Mouse (Mus musculus): Measurements from ENCODE around the gene Cab39l. TPM values are rescaled to one million over a fixed set of nuclear protein-coding genes. Genes with fewer than 3 reads are reported as not detected.

Gene Cab39l
- polyA plus RNA-seq, 1 experiment from 2014 or later, result 25.2 TPM

DNA sequence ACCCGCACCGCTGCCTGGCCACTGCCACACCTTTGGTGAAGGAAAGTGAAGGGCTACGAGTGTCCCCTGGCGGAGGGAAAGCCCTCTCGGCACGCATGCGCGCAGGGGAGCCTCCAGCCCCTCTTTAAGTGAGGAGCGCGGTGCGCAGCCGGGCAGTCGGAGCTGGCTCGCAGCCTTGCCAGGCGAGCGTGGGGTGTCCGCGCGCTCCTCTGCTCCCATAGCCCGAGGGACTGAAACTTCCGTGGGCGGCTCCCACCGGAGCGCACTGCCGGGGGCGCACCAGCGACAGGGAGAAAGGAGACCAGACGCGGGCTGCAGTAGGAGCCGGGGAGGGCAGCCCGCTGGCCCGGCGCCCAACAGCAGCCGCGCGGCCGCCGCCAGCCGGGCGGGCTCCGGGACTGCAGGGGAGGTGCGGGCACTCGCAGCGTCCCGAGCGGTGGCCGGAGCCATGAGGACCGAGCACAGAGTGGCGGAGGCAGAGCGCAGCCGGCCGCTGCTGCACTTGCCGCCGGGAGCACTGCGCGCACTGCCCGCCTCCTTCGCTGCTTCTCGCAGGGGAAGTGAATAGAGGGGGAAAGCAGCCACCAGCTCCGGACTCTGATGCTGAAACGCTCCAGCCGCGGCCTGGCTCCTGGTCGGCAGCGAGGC lies 184.5 kb downstream of the Cab39l start, which contains the start of gene Shisa2:
Shisa2 (plus strand) TSS at position 151 of the 648 bp plus-strand sequence.
- H3K27me3 ChIP-seq (ENCODE audit: control insufficient read depth, insufficient read depth, low read length), result no peaks in the 10 kb centered on the region
- under 1% methylated on average over 57 of the region's 65 CpGs for WGBS
- H3K4me1 ChIP-seq (ENCODE audit: control insufficient read depth in 2 of 2, insufficient read depth in 2 of 2, low read length in 2 of 2), result peaks cover 0 to 11% of the 10 kb centered on the region in 2 experiments; a peak in 2 of 4 replicates
- peak within 1 kb of the TSS; percentile 30 to 77 for H3K27ac ChIP-seq (replicated peaks in 1 of 2; ENCODE audit: control insufficient read depth in 1 of 2, insufficient read depth in 1 of 2, low read depth in 2 of 2, low read length in 2 of 2)
- peak; percentile 81 for ATAC-seq (ENCODE audit: insufficient number of reproducible peaks, insufficient read depth, low FRiP score, low read depth)
- H3K4me2 ChIP-seq (ENCODE audit: low read length), result peak within 1 kb of the TSS; percentile 95
- peak within 1 kb of the TSS; percentile 78 for H3K9ac ChIP-seq (ENCODE audit: low read length)
- peak within 1 kb of the TSS; percentile 56 to 68 for H3K4me3 ChIP-seq (ENCODE audit: control insufficient read depth in 1 of 2, insufficient read depth in 1 of 2, low read depth in 1 of 2, low read length in 2 of 2)
- H3K9me3 ChIP-seq (ENCODE audit: control insufficient read depth, low read length), result no peaks in the 10 kb centered on the region
- H3K36me3 ChIP-seq (ENCODE audit: control insufficient read depth, insufficient read depth, low read length), result peaks cover 7% of the 10 kb centered on the region

GRCm38 (mm10) chr14:59625806-59626364 lies 185.1 kb downstream of the Cab39l start:
- Histone ChIP-seq H3K9ac (ENCODE audit: low read length) (peak overlapping the region; percentile 78), H3K27me3 (ENCODE audit: control insufficient read depth, insufficient read depth, low read length) (no peaks in the 10 kb centered on the region), H3K9me3 (ENCODE audit: control insufficient read depth, low read length) (no peaks in the 10 kb centered on the region), H3K4me2 (ENCODE audit: low read length) (peak overlapping the region; percentile 95), H3K4me3 (ENCODE audit: control insufficient read depth in 1 of 2, insufficient read depth in 1 of 2, low read depth in 1 of 2, low read length in 2 of 2) (peak overlapping the region; percentile 56 to 68), H3K4me1 (ENCODE audit: control insufficient read depth in 2 of 2, insufficient read depth in 2 of 2, low read length in 2 of 2) (peaks cover 0 to 11% of the 10 kb centered on the region in 2 experiments; a peak in 2 of 4 replicates), H3K27ac (replicated peaks in 1 of 2; ENCODE audit: control insufficient read depth in 1 of 2, insufficient read depth in 1 of 2, low read depth in 2 of 2, low read length in 2 of 2) (peak overlapping the region; percentile 30 to 77), H3K36me3 (ENCODE audit: control insufficient read depth, insufficient read depth, low read length) (peaks cover 9% of the 10 kb centered on the region)
- WGBS, result under 1% methylated on average over 51 of the region's 51 CpGs
- ATAC-seq (ENCODE audit: insufficient number of reproducible peaks, insufficient read depth, low FRiP score, low read depth), result peak; percentile 32; the same call in 1 of the 2 replicates

- Histone ChIP-seq H3K27me3 (ENCODE audit: control insufficient read depth, insufficient read depth, low read length) (no peaks in the 10 kb centered on the region), H3K4me2 (ENCODE audit: low read length) (peak overlapping the region; percentile 95), H3K4me1 (ENCODE audit: control insufficient read depth in 2 of 2, insufficient read depth in 2 of 2, low read length in 2 of 2) (peaks cover 0 to 11% of the 10 kb centered on the region in 2 experiments; a peak in 2 of 4 replicates), H3K9ac (ENCODE audit: low read length) (peak overlapping the region; percentile 78), H3K27ac (replicated peaks in 1 of 2; ENCODE audit: control insufficient read depth in 1 of 2, insufficient read depth in 1 of 2, low read depth in 2 of 2, low read length in 2 of 2) (peak overlapping the region in 1 of 2 experiments; percentile 77; a peak in 2 of 4 replicates), H3K4me3 (ENCODE audit: control insufficient read depth in 1 of 2, insufficient read depth in 1 of 2, low read depth in 1 of 2, low read length in 2 of 2) (peak overlapping the region; percentile 56 to 68), H3K36me3 (ENCODE audit: control insufficient read depth, insufficient read depth, low read length) (peaks cover 9% of the 10 kb centered on the region), H3K9me3 (ENCODE audit: control insufficient read depth, low read length) (no peaks in the 10 kb centered on the region)
- 43% methylated on average over 8 of the region's 8 CpGs for WGBS
- ATAC-seq (ENCODE audit: insufficient number of reproducible peaks, insufficient read depth, low FRiP score, low read depth), result no peak
Measured at GRCm38 (mm10) chr14:59626711-59627110, 185.9 kb downstream of the Cab39l start.

- ATAC-seq (ENCODE audit: insufficient number of reproducible peaks, insufficient read depth, low FRiP score, low read depth), result no peak
- Histone ChIP-seq H3K9ac (ENCODE audit: low read length) (peak overlapping the region; percentile 78), H3K27me3 (ENCODE audit: control insufficient read depth, insufficient read depth, low read length) (no peaks in the 10 kb centered on the region), H3K4me2 (ENCODE audit: low read length) (peak overlapping the region; percentile 95), H3K4me1 (ENCODE audit: control insufficient read depth in 2 of 2, insufficient read depth in 2 of 2, low read length in 2 of 2) (peaks cover 0 to 11% of the 10 kb centered on the region in 2 experiments; a peak in 2 of 4 replicates), H3K36me3 (ENCODE audit: control insufficient read depth, insufficient read depth, low read length) (peaks cover 9% of the 10 kb centered on the region), H3K9me3 (ENCODE audit: control insufficient read depth, low read length) (no peaks in the 10 kb centered on the region), H3K4me3 (ENCODE audit: control insufficient read depth in 1 of 2, insufficient read depth in 1 of 2, low read depth in 1 of 2, low read length in 2 of 2) (peak overlapping the region; percentile 56 to 68), H3K27ac (replicated peaks in 1 of 2; ENCODE audit: control insufficient read depth in 1 of 2, insufficient read depth in 1 of 2, low read depth in 2 of 2, low read length in 2 of 2) (no peak overlapping the region)
- WGBS, result 49% methylated on average over 9 of the region's 9 CpGs
Measured at GRCm38 (mm10) chr14:59627142-59627680, 186.4 kb downstream of the Cab39l start.

GRCm38 (mm10) chr14:59627823-59628222 lies 187.1 kb downstream of the Cab39l start:
- Histone ChIP-seq H3K9ac (ENCODE audit: low read length) (peak overlapping the region; percentile 78), H3K27ac (replicated peaks in 1 of 2; ENCODE audit: control insufficient read depth in 1 of 2, insufficient read depth in 1 of 2, low read depth in 2 of 2, low read length in 2 of 2) (no peak overlapping the region), H3K4me2 (ENCODE audit: low read length) (peak overlapping the region; percentile 95), H3K4me3 (ENCODE audit: control insufficient read depth in 1 of 2, insufficient read depth in 1 of 2, low read depth in 1 of 2, low read length in 2 of 2) (peak overlapping the region; percentile 35 to 68), H3K9me3 (ENCODE audit: control insufficient read depth, low read length) (no peaks in the 10 kb centered on the region), H3K27me3 (ENCODE audit: control insufficient read depth, insufficient read depth, low read length) (no peaks in the 10 kb centered on the region), H3K36me3 (ENCODE audit: control insufficient read depth, insufficient read depth, low read length) (peaks cover 9% of the 10 kb centered on the region), H3K4me1 (ENCODE audit: control insufficient read depth in 2 of 2, insufficient read depth in 2 of 2, low read length in 2 of 2) (peaks cover 0 to 11% of the 10 kb centered on the region in 2 experiments; a peak in 2 of 4 replicates)
- ATAC-seq (ENCODE audit: insufficient number of reproducible peaks, insufficient read depth, low FRiP score, low read depth), result no peak
- WGBS, result 46% methylated on average over 7 of the region's 7 CpGs

DNA sequence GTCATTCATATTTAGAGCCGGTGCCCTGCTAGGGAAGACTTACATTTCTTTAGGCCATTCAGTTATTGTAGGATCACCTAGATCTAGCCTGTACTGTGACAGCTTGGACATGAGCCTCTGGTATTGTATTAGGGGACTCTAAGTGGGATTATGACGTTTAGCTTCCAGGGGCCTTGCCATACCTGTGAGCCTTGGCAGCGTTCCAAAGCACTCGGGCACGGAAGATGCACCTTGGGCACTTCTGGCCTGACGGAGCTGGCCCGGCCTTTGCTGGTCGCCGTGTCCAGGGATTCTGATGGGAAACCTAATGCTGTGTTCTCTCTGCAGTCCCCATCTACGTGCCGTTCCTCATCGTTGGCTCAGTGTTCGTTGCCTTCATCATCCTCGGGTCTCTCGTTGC lies 188.5 kb downstream of the Cab39l start:
- H3K4me3 ChIP-seq (ENCODE audit: control insufficient read depth in 1 of 2, insufficient read depth in 1 of 2, low read depth in 1 of 2, low read length in 2 of 2), result no peak overlapping the region
- H3K9ac ChIP-seq (ENCODE audit: low read length), result no peak overlapping the region
- H3K4me1 ChIP-seq (ENCODE audit: control insufficient read depth in 2 of 2, insufficient read depth in 2 of 2, low read length in 2 of 2), result peaks cover 0 to 11% of the 10 kb centered on the region in 2 experiments; a peak in 2 of 4 replicates
- no peak overlapping the region for H3K27ac ChIP-seq (replicated peaks in 1 of 2; ENCODE audit: control insufficient read depth in 1 of 2, insufficient read depth in 1 of 2, low read depth in 2 of 2, low read length in 2 of 2)
- H3K27me3 ChIP-seq (ENCODE audit: control insufficient read depth, insufficient read depth, low read length), result no peaks in the 10 kb centered on the region
- ATAC-seq (ENCODE audit: insufficient number of reproducible peaks, insufficient read depth, low FRiP score, low read depth), result no peak
- H3K36me3 ChIP-seq (ENCODE audit: control insufficient read depth, insufficient read depth, low read length), result peaks cover 9% of the 10 kb centered on the region
- H3K4me2 ChIP-seq (ENCODE audit: low read length), result no peak overlapping the region
- 88% methylated on average over 15 of the region's 15 CpGs for WGBS
- H3K9me3 ChIP-seq (ENCODE audit: control insufficient read depth, low read length), result no peaks in the 10 kb centered on the region

DNA sequence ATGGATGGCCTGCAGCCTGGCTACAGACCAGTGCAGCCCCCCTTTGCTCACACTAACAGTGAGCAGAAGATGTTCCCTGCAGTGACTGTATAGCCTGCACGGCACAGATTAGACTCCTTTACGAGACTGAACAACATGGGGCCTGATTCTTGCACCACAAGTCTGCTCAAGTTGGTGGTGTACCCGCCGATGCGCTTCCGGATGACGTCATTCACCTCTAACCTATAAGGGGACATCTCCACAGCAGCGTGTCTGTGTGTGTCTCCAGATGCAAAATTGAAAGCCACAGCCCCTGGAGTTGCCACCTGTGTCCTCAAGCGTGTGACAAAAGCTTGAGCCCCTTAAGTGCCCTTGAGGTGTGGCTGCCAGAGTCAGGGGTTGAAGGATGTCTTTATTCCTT lies 189.3 kb downstream of the Cab39l start:
- Histone ChIP-seq H3K9ac (ENCODE audit: low read length) (no peak overlapping the region), H3K27ac (replicated peaks in 1 of 2; ENCODE audit: control insufficient read depth in 1 of 2, insufficient read depth in 1 of 2, low read depth in 2 of 2, low read length in 2 of 2) (no peak overlapping the region), H3K4me1 (ENCODE audit: control insufficient read depth in 2 of 2, insufficient read depth in 2 of 2, low read length in 2 of 2) (peaks cover 0 to 11% of the 10 kb centered on the region in 2 experiments; a peak in 2 of 4 replicates), H3K9me3 (ENCODE audit: control insufficient read depth, low read length) (no peaks in the 10 kb centered on the region), H3K4me2 (ENCODE audit: low read length) (no peak overlapping the region), H3K36me3 (ENCODE audit: control insufficient read depth, insufficient read depth, low read length) (peaks cover 9% of the 10 kb centered on the region), H3K4me3 (ENCODE audit: control insufficient read depth in 1 of 2, insufficient read depth in 1 of 2, low read depth in 1 of 2, low read length in 2 of 2) (no peak overlapping the region), H3K27me3 (ENCODE audit: control insufficient read depth, insufficient read depth, low read length) (no peaks in the 10 kb centered on the region)
- ATAC-seq (ENCODE audit: insufficient number of reproducible peaks, insufficient read depth, low FRiP score, low read depth), result no peak
- WGBS, result 88% methylated on average over 9 of the region's 9 CpGs

Measured in heart, embryonic 14.5 days (tissue).